Mouse (Mus musculus): ENCODE results near the gene Utp15.

GRCm38 (mm10) chr13:98206546-98206870, 56.3 kb downstream of the Utp15 start:
- TF ChIP-seq CTCF (IDR thresholded peaks at IDR 0.05; ENCODE audit: control insufficient read depth, insufficient read depth, low read length) (no peak), POLR2A (IDR thresholded peaks at IDR 0.05; ENCODE audit: borderline replicate concordance, control insufficient read depth, low read depth, low read length) (no peak)

Data from bone marrow, adult 2 months (tissue).